ENCODE assay signal across 8 mouse cellular contexts in the genomic region with DNA sequence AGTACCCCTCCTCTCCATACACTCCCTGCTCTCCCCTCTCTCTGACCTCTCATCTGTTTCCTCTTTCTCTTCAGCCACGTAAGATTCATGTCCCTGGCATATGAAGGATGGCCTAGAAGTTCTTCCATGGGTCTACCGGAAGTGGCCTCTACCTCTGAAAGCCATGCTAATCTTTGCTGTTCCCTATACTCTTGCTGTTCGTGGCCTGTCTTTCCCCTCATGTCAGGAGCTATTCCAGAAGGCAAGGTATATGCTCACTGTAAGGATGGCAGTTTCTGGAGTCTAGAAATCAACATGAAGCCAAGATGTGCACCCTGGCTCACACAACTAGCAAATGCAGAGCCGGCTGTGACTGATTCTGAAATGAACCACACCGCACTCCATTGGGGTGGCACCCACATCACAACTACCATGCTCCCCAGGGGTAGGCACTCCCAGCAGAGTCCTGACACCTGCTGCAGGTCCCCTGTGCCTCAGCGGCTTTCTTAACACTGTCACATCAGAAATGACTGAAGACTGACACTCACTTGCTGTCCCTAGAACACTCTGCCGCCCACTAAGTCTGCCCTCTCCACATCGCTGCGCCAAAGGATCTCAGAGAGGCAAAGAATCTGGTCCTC. TPM values are rescaled to one million over a fixed set of nuclear protein-coding genes. Genes with fewer than 3 reads are reported as not detected.
DNase-seq lines count a peak whose midpoint lies in the region; ATAC-seq and TF ChIP-seq lines count a peak whose summit lies in the region.

No protein-coding gene starts in this region.

- intact Hi-C loops in heart, postnatal 10 days (cut with DNase I): loop anchor here (2.0 to 5.0 kb wide), 2 partner anchors 20 to 347 kb away; no protein-coding TSS in a partner anchor

- peak overlapping the region; percentile 90 for H3K27ac ChIP-seq in heart, embryonic 10.5 days
- peak overlapping the region; percentile 77 for H3K27ac ChIP-seq in liver, postnatal 0 days (ENCODE audit: low read depth)

- peak overlapping the region; percentile 65 for H3K4me2 ChIP-seq in liver, postnatal 0 days (ENCODE audit: low read depth, low read length)

- no peaks in the 10 kb centered on the region for H3K9me3 ChIP-seq in heart, embryonic 10.5 days
- H3K9me3 ChIP-seq in liver, postnatal 0 days (ENCODE audit: low read length): 0 out of 2 replicates have a peak, but pooled peaks cover 3% of the 10 kb centered on the region

- H3K4me3 ChIP-seq in heart, embryonic 10.5 days: peak overlapping the region; percentile 47
- peak overlapping the region; percentile 29 for H3K4me3 ChIP-seq in liver, postnatal 0 days (ENCODE audit: low read depth, low read length)

- ATAC-seq in granulocyte monocyte progenitor cell, adult 5-6 weeks (replicated peaks; ENCODE audit: poor library complexity, severe bottlenecking): peak; percentile 17
- peak; percentile 2; the same call in 1 of the 2 replicates for ATAC-seq in liver, postnatal 0 days

- H3K36me3 ChIP-seq in heart, embryonic 10.5 days: peaks cover 8% of the 10 kb centered on the region; the same call in 1 of the 2 replicates
- H3K36me3 ChIP-seq in liver, postnatal 0 days (replicated peaks; ENCODE audit: insufficient read depth, low read length): no peaks in the 10 kb centered on the region

- peaks cover 48% of the 10 kb centered on the region for H3K4me1 ChIP-seq in heart, embryonic 10.5 days
- peaks cover 12% of the 10 kb centered on the region for H3K4me1 ChIP-seq in liver, postnatal 0 days (ENCODE audit: insufficient read depth)

- WGBS in heart, embryonic 10.5 days: 27% methylated on average over 9 of the region's 9 CpGs
- 36% methylated on average over 9 of the region's 9 CpGs for WGBS in liver, postnatal 0 days (ENCODE audit: insufficient replicate concordance)

- H3K27me3 ChIP-seq in heart, embryonic 10.5 days (ENCODE audit: insufficient read depth, poor library complexity, severe bottlenecking): 0 out of 2 replicates have a peak, but pooled peaks cover 4% of the 10 kb centered on the region
- H3K27me3 ChIP-seq in liver, postnatal 0 days (ENCODE audit: insufficient read depth, low read length): no peaks in the 10 kb centered on the region

- no peak for TF ChIP-seq CTCF in liver, postnatal 0 days (IDR thresholded peaks at IDR 0.05; ENCODE audit: low read depth)

- H3K9ac ChIP-seq in liver, postnatal 0 days (replicated peaks): no peak overlapping the region

- no peak for TF ChIP-seq EP300 in liver, postnatal 0 days (IDR thresholded peaks at IDR 0.05; ENCODE audit: low read depth)

- no peak for DNase-seq in heart, embryonic 10.5 days (ENCODE audit: low spot score)
- DNase-seq in heart, postnatal 10 days: no peak
- peak; percentile 34 for DNase-seq in CD4-positive helper T cell, adult 2 months (ENCODE audit: low read depth, low spot score)
- DNase-seq in liver, postnatal 0 days: no peak
- no peak for DNase-seq in right cerebral cortex, postnatal 14 days
- no peak for DNase-seq in embryo, embryonic 10 days (ENCODE audit: low spot score)
- no peak for DNase-seq in urinary bladder, adult 18-20 months (ENCODE audit: low spot score in 2 of 2)

RNA-seq across cellular contexts. Expression of gene Dgkz, which starts 9.4 kb away (rescaled TPM):
- 58.4 and 61.0 TPM in 2 replicates for polyA plus RNA-seq in heart, embryonic 10.5 days (2016; fragmentation: Nextera tagmentation; extraction: Ambion mirVana)
- total RNA-seq in heart, postnatal 10 days (2021): 10 to 100 TPM; 64.3 to 85.9 TPM
- 115 and 135 TPM in 2 replicates for total RNA-seq in granulocyte monocyte progenitor cell, adult 5-6 weeks (2014; fragmentation: Nextera tagmentation)
- total RNA-seq in granulocyte monocyte progenitor cell, adult 5-6 weeks (2017): 75.7 and 89.4 TPM in 2 replicates
- 13.9 and 15.9 TPM in 2 replicates for polyA plus RNA-seq in liver, postnatal 0 days (2015; fragmentation: Nextera tagmentation; extraction: Ambion mirVana)

RNA-seq across cellular contexts. Expression of gene Creb3l1, which starts 39.3 kb away (rescaled TPM):
- polyA plus RNA-seq in heart, embryonic 10.5 days (2016; fragmentation: Nextera tagmentation; extraction: Ambion mirVana): 7.2 and 8.6 TPM in 2 replicates
- 10 to 100 TPM; 15.6 to 16.0 TPM for total RNA-seq in heart, postnatal 10 days (2021)
- 1.1 and 2.2 TPM in 2 replicates for total RNA-seq in granulocyte monocyte progenitor cell, adult 5-6 weeks (2014; fragmentation: Nextera tagmentation)
- 0.69 TPM in 1 of 2 replicates, not detected in the other for total RNA-seq in granulocyte monocyte progenitor cell, adult 5-6 weeks (2017)
- 0.63 TPM in 2 replicates for polyA plus RNA-seq in liver, postnatal 0 days (2015; fragmentation: Nextera tagmentation; extraction: Ambion mirVana)

RNA-seq across cellular contexts. Expression of gene Gm9821, which starts 39.5 kb away (rescaled TPM):
- 1.9 and 3.0 TPM in 2 replicates for polyA plus RNA-seq in heart, embryonic 10.5 days (2016; fragmentation: Nextera tagmentation; extraction: Ambion mirVana)
- not detected for total RNA-seq in heart, postnatal 10 days (2021)
- not detected in 2 replicates for total RNA-seq in granulocyte monocyte progenitor cell, adult 5-6 weeks (2014; fragmentation: Nextera tagmentation)
- 0.21 TPM in 1 of 2 replicates, not detected in the other for total RNA-seq in granulocyte monocyte progenitor cell, adult 5-6 weeks (2017)
- polyA plus RNA-seq in liver, postnatal 0 days (2015; fragmentation: Nextera tagmentation; extraction: Ambion mirVana): 0.13 and 0.20 TPM in 2 replicates

RNA-seq across cellular contexts. Expression of gene Mdk, which starts 52.9 kb away (rescaled TPM):
- polyA plus RNA-seq in heart, embryonic 10.5 days (2016; fragmentation: Nextera tagmentation; extraction: Ambion mirVana): 1,001 and 1,694 TPM in 2 replicates
- total RNA-seq in heart, postnatal 10 days (2021): 10 to 100 TPM; 51.5 to 56.1 TPM
- 1.3 and 4.1 TPM in 2 replicates for total RNA-seq in granulocyte monocyte progenitor cell, adult 5-6 weeks (2014; fragmentation: Nextera tagmentation)
- not detected in 2 replicates for total RNA-seq in granulocyte monocyte progenitor cell, adult 5-6 weeks (2017)
- polyA plus RNA-seq in liver, postnatal 0 days (2015; fragmentation: Nextera tagmentation; extraction: Ambion mirVana): 5.0 and 6.8 TPM in 2 replicates

RNA-seq across cellular contexts. Expression of gene Chrm4, which starts 58.0 kb away (rescaled TPM):
- 0.16 and 0.57 TPM in 2 replicates for polyA plus RNA-seq in heart, embryonic 10.5 days (2016; fragmentation: Nextera tagmentation; extraction: Ambion mirVana)
- under 1 TPM in 1 of 2 experiments, not detected in 1; 0.17 TPM for total RNA-seq in heart, postnatal 10 days (2021)
- not detected in 2 replicates for total RNA-seq in granulocyte monocyte progenitor cell, adult 5-6 weeks (2014; fragmentation: Nextera tagmentation)
- total RNA-seq in granulocyte monocyte progenitor cell, adult 5-6 weeks (2017): 0.26 TPM in 1 of 2 replicates, not detected in the other
- polyA plus RNA-seq in liver, postnatal 0 days (2015; fragmentation: Nextera tagmentation; extraction: Ambion mirVana): not detected in 2 replicates

Comparison
In these comparisons a context has a peak if more than half of its experiments do, and no peak if none do; other contexts are left out.
1. RNA of gene Creb3l1, which starts 39.3 kb away (total RNA-seq): 15.6 to 16.0 TPM in heart, postnatal 10 days; 0.69 to 2.2 TPM in granulocyte monocyte progenitor cell, adult 5-6 weeks; every median in the first group is over 4 times any median in the second.